Mouse (Mus musculus) urinary bladder, postnatal 4 days (tissue): ENCODE measurements at regions not wholly inside any gene's neighbourhood (a gene's known extent, or its start where the extent isn't known, plus 50 kb on each side); places are given as distances from the start of the nearest gene placed in this dataset.

ENCODE experiments used
- DNase-seq, 2 experiments: peaks; one replicate each; pipeline ENCODE4 v3.0.0; 2021 to 2022; ENCODE audit warnings: low spot score in 2 of 2

- no peak for DNase-seq
Measured at GRCm38 (mm10) chr15:61514324-61514723, 591.5 kb upstream of the A1bg start.

GRCm38 (mm10) chr15:61508806-61509205, 586.0 kb upstream of the A1bg start:
- no peak for DNase-seq

GRCm38 (mm10) chr15:61506361-61506897, 583.6 kb upstream of the A1bg start:
- DNase-seq, result no peak

- DNase-seq, result no peak
Measured at GRCm38 (mm10) chr15:61503436-61503835, 580.6 kb upstream of the A1bg start.

- DNase-seq, result no peak
Measured at GRCm38 (mm10) chr15:61489731-61490130, 566.9 kb upstream of the A1bg start.

GRCm38 (mm10) chr15:61481861-61482260, 559.0 kb upstream of the A1bg start:
- no peak for DNase-seq

- no peak for DNase-seq
Measured at GRCm38 (mm10) chr15:61473900-61474299, 551.1 kb upstream of the A1bg start.

- DNase-seq, result no peak
Measured at GRCm38 (mm10) chr15:61455042-61455441, 532.2 kb upstream of the A1bg start.

- no peak for DNase-seq
Measured at GRCm38 (mm10) chr15:61454350-61454671, 531.5 kb upstream of the A1bg start.

GRCm38 (mm10) chr15:61453656-61454349, 531.0 kb upstream of the A1bg start:
- no peak for DNase-seq

- no peak for DNase-seq
Measured at GRCm38 (mm10) chr15:61450217-61450616, 527.4 kb upstream of the A1bg start.

- no peak for DNase-seq
Measured at GRCm38 (mm10) chr15:61448482-61448881, 525.7 kb upstream of the A1bg start.

- DNase-seq, result no peak
Measured at GRCm38 (mm10) chr15:61446053-61446840, 523.4 kb upstream of the A1bg start.

- no peak for DNase-seq
Measured at GRCm38 (mm10) chr15:61441734-61442398, 519.1 kb upstream of the A1bg start.

- no peak for DNase-seq
Measured at GRCm38 (mm10) chr15:61441012-61441411, 518.2 kb upstream of the A1bg start.

- DNase-seq, result no peak
Measured at GRCm38 (mm10) chr15:61440284-61440683, 517.5 kb upstream of the A1bg start.

GRCm38 (mm10) chr15:61439623-61440170, 516.9 kb upstream of the A1bg start:
- DNase-seq, result no peak

- DNase-seq, result no peak
Measured at GRCm38 (mm10) chr15:61428818-61429415, 506.1 kb upstream of the A1bg start.

GRCm38 (mm10) chr15:61422989-61423388, 500.2 kb upstream of the A1bg start:
- no peak for DNase-seq

- no peak for DNase-seq
Measured at GRCm38 (mm10) chr15:61417506-61417905, 494.7 kb upstream of the A1bg start.

- DNase-seq, result no peak
Measured at GRCm38 (mm10) chr15:61416841-61417240, 494.0 kb upstream of the A1bg start.

GRCm38 (mm10) chr15:61415626-61416025, 492.8 kb upstream of the A1bg start:
- DNase-seq, result no peak
